Mouse (Mus musculus) embryonic fibroblast, embryonic 13.5 days (primary cell): Measurements from ENCODE around the gene Usp39. TPM values are rescaled to one million over a fixed set of nuclear protein-coding genes. Genes with fewer than 3 reads are reported as not detected.

Experiments used
- H3K27ac ChIP-seq: 2 replicates; pipeline ENCODE4 v1.5.1; 2012; ENCODE audit warnings: low read length, control low read depth, inconsistent platforms; ENCODE audit not compliant: insufficient read depth
- H3K4me1 ChIP-seq: 2 replicates; pipeline ENCODE4 v1.6.1; 2011; ENCODE audit warnings: low read length; ENCODE audit not compliant: control insufficient read depth, insufficient read depth
- H3K4me3 ChIP-seq: 2 replicates; pipeline ENCODE4 v1.5.1; 2011; ENCODE audit warnings: mild to moderate bottlenecking, control low read depth, low read length; ENCODE audit not compliant: insufficient read depth
- CTCF ChIP-seq: IDR thresholded peaks from 2 replicates; pipeline ENCODE4 v1.5.1; 2011; ENCODE audit warnings: mild to moderate bottlenecking, control low read depth, low read length, moderate library complexity, borderline replicate concordance; ENCODE audit not compliant: insufficient read depth
- POLR2A ChIP-seq: IDR thresholded peaks from 2 replicates; pipeline ENCODE4 v1.6.1; 2011; ENCODE audit warnings: low read depth, mild to moderate bottlenecking, control low read depth, low read length, moderate library complexity
- polyA plus RNA-seq: library from polyadenylated mRNA; stranded (reverse); fragments of >200 nt; gene quantifications from 2 replicates; pipeline ENCODE4 v1.2.4, GENCODE M21; 2011; ENCODE audit warnings: low read depth; ENCODE audit not compliant: missing spikeins, insufficient read length

Usp39 gene
- polyA plus RNA-seq, 1 experiment = 73.5 TPM

GRCm38 (mm10) chr6:72280410-72280998 lies 64.5 kb downstream of the Usp39 start:
- Histone ChIP-seq H3K4me1 (peaks cover 3% of the 10 kb centered on the region; the same call in 1 of the 2 replicates), H3K4me3 (no peak overlapping the region), H3K27ac (no peak overlapping the region)
- TF ChIP-seq POLR2A (no peak), CTCF (no peak)

- Histone ChIP-seq H3K4me3 (no peak overlapping the region), H3K27ac (no peak overlapping the region), H3K4me1 (peaks cover 3% of the 10 kb centered on the region; the same call in 1 of the 2 replicates)
- TF ChIP-seq POLR2A (no peak), CTCF (no peak)
Measured at GRCm38 (mm10) chr6:72279505-72279904, 65.5 kb downstream of the Usp39 start.

- H3K4me1 ChIP-seq = peaks cover 3% of the 10 kb centered on the region; the same call in 1 of the 2 replicates
- no peak overlapping the region for H3K27ac ChIP-seq
- no peak for TF ChIP-seq POLR2A
- no peak overlapping the region for H3K4me3 ChIP-seq
Measured at GRCm38 (mm10) chr6:72278835-72279234, 66.1 kb downstream of the Usp39 start.

GRCm38 (mm10) chr6:72277508-72278166 lies 67.3 kb downstream of the Usp39 start:
- TF ChIP-seq CTCF (no peak), POLR2A (no peak)
- no peak overlapping the region for H3K4me3 ChIP-seq
- H3K27ac ChIP-seq = no peak overlapping the region
- H3K4me1 ChIP-seq = peaks cover 3% of the 10 kb centered on the region; the same call in 1 of the 2 replicates

GRCm38 (mm10) chr6:72276972-72277441 lies 68.0 kb downstream of the Usp39 start:
- Histone ChIP-seq H3K27ac (no peak overlapping the region), H3K4me1 (peaks cover 3% of the 10 kb centered on the region; the same call in 1 of the 2 replicates), H3K4me3 (no peak overlapping the region)
- TF ChIP-seq CTCF (no peak), POLR2A (no peak)

GRCm38 (mm10) chr6:72276141-72276540 lies 68.8 kb downstream of the Usp39 start:
- H3K27ac ChIP-seq = no peak overlapping the region
- H3K4me3 ChIP-seq = no peak overlapping the region
- peaks cover 3% of the 10 kb centered on the region; the same call in 1 of the 2 replicates for H3K4me1 ChIP-seq
- TF ChIP-seq CTCF = no peak
- no peak for TF ChIP-seq POLR2A

- no peak for TF ChIP-seq POLR2A
- Histone ChIP-seq H3K27ac (no peak overlapping the region), H3K4me3 (no peak overlapping the region), H3K4me1 (peaks cover 3% of the 10 kb centered on the region; the same call in 1 of the 2 replicates)
Measured at GRCm38 (mm10) chr6:72275527-72275926, 69.5 kb downstream of the Usp39 start.

GRCm38 (mm10) chr6:72273153-72273552 lies 71.8 kb downstream of the Usp39 start:
- H3K27ac ChIP-seq = no peak overlapping the region
- no peak for TF ChIP-seq CTCF
- TF ChIP-seq POLR2A = no peak
- peaks cover 3% of the 10 kb centered on the region; the same call in 1 of the 2 replicates for H3K4me1 ChIP-seq

GRCm38 (mm10) chr6:72272161-72272696 lies 72.8 kb downstream of the Usp39 start:
- no peak overlapping the region for H3K4me3 ChIP-seq
- TF ChIP-seq CTCF = no peak
- no peak for TF ChIP-seq POLR2A
- H3K27ac ChIP-seq = no peak overlapping the region
- peaks cover 2% of the 10 kb centered on the region; the same call in 1 of the 2 replicates for H3K4me1 ChIP-seq

More at GRCm38 (mm10) chr6:72273153-72273552, 71.8 kb downstream of the Usp39 start:
- H3K4me3 ChIP-seq = no peak overlapping the region

- Histone ChIP-seq H3K27ac (no peak overlapping the region), H3K4me3 (no peak overlapping the region), H3K4me1 (no peaks in the 10 kb centered on the region)
- TF ChIP-seq CTCF (no peak), POLR2A (no peak)
Measured at GRCm38 (mm10) chr6:72270952-72271519, 73.9 kb downstream of the Usp39 start.
